Mouse (Mus musculus) kidney, postnatal 14 days (tissue): Measurements from ENCODE around the gene Zdhhc13.

Experiments
- DNase-seq: peaks from one replicate; pipeline ENCODE4 v3.0.0; 2022; ENCODE audit warnings: mixed read lengths

The Zdhhc13 gene

GRCm38 (mm10) chr7:48845213-48845973 lies 56.6 kb downstream of the Zdhhc13 start:
- DNase-seq = no peak

GRCm38 (mm10) chr7:48846755-48847154 lies 58.0 kb downstream of the Zdhhc13 start:
- no peak for DNase-seq

DNA sequence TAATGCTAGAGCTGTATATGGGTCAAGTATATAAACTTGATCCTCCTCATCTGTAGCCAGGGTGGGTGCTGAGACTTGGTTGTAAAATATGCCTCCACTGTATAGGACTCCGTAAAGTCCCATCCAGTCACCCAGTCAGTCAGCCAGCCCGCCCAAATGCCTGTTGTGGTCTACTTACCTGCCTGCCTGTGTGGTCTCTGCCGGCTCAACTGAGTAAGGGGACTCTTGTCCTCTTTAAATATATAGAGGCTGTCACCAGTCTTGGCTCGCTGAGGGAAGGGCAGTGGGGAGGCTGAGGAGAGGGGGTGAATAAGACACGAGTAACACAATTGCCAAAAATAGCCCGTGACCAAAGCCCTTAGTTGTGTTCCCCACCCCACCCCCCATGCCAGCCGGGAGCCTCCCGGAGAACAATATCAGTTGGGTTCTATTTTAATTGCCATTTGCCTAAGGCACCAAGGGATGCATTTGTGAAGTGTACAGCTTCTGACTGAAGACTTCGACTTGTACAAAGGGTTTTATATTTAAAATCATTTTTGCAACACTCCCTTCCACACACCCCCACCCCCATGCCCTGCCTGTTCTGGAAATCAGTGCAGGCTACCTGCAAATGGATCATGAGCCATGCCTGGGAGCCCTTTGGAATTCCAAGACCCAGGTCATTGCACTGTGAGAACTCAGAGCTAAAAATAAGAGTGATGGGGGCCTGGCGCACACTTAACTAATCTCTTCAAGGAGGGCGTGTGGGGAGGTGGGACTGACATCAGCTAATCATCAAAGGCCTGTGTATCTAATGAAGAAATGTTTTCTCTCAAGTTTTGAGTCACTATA lies 59.2 kb downstream of the Zdhhc13 start, which contains the start of gene Csrp3:
Gene Csrp3 (minus strand): TSS at position 214 of the 831 bp plus-strand sequence.
- DNase-seq = no peak

- DNase-seq = no peak
Measured at GRCm38 (mm10) chr7:48851529-48852104, 62.8 kb downstream of the Zdhhc13 start.

- DNase-seq = no peak
Measured at GRCm38 (mm10) chr7:48853496-48853895, 64.7 kb downstream of the Zdhhc13 start.

DNA sequence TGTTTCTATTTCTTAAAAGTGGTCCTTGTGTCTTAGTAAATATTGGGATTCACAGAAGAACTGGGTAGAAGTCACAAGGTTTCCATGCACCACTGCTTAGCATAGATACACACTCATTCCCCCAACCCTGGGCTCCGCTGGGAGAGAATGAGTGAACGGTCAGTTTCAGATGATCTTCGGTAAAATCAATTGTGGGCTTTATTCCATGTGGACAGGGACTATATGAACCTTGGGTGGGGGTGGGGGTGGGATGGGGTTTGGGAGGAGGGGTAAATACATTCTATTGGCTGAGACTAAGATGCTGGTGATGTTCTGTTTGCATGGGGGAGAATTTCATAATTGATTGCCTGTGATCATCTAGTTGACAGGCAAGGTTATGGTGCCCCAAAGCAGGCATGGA lies 66.7 kb downstream of the Zdhhc13 start:
- DNase-seq = no peak

DNA sequence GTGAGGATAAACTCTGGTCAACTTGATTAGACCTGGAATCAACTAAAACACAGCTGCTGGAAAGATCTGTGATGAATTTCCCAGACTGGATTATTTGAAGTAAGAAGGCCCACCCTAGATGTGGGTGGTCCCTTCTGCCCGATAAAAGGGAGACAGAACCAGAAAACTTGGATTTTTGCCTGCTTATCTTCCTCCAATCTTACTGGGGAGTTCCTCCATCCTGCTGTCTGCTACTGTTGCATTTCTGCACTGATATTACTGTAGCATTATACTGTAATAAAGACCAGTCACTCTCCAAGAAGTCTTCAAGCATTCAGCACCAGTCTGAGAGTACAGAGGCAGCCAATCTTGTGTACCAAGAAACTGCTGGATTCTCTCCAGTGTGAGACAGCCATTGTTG lies 69.5 kb downstream of the Zdhhc13 start:
- DNase-seq = no peak

- DNase-seq = no peak
Measured at GRCm38 (mm10) chr7:48859362-48859761, 70.6 kb downstream of the Zdhhc13 start.

DNA sequence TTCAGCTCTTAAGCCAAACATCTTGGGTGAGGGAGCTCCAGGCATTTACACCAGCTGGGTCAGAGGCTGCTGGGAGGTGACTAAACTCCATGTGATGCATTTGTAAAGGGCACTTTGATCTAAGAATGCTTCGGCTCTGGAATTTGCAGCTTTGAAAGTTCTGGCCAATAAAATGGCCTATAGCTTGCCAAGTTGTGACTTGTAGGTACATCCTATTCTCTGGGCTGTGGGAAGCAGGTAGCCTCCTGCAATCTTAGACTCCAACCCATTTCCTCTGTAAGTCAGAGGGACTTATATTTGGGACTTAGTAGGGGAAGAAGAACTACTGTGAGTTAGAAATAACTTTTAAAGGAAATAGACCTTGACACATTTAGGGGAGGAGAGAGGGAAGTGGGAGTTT lies 72.1 kb downstream of the Zdhhc13 start:
- DNase-seq = no peak

DNA sequence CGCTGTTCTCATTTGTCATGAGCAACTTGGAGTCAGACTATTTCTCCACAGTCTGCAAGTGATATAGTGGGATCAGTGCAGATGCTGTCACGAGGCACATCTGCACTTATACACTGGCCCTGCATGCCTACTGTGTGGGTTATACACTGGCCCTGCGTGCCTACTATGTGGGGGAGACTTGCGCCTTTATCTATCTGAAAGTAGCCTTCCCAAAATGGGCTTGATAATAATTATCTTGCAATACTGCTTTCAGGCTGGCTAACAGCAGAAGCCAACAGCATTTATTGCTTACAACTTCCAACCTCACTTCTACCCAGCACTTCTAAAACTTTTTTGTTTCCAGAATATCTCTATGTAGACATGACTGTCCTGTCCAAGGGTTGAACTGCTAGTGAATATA lies 73.0 kb downstream of the Zdhhc13 start:
- no peak for DNase-seq

GRCm38 (mm10) chr7:48864199-48864598 lies 75.4 kb downstream of the Zdhhc13 start:
- DNase-seq = no peak

- DNase-seq = no peak
Measured at GRCm38 (mm10) chr7:48864671-48865458, 76.1 kb downstream of the Zdhhc13 start.

DNA sequence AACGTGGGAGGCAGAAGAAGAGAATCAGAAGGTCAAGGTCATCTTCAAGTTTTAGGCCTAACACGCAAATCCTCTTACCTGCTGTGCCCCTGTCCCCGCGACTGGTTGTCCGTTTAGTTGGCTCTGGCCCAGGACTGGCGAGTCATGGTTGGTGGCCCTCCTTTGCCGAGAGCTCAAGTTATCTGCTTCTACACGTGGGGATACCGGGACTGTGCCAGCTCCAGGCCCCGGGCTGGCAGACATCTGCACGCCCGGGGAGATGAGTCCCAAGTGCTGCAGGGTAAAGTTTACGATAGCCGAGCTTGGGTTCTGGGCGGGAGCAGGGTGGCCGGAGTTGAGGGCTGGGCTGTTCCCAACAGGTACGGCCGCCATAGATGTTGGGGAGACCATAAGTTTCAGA lies 78.8 kb downstream of the Zdhhc13 start:
- no peak for DNase-seq

- DNase-seq = no peak
Measured at GRCm38 (mm10) chr7:48870144-48870543, 81.3 kb downstream of the Zdhhc13 start.

- DNase-seq = no peak
Measured at GRCm38 (mm10) chr7:48870579-48871180, 81.9 kb downstream of the Zdhhc13 start.

DNA sequence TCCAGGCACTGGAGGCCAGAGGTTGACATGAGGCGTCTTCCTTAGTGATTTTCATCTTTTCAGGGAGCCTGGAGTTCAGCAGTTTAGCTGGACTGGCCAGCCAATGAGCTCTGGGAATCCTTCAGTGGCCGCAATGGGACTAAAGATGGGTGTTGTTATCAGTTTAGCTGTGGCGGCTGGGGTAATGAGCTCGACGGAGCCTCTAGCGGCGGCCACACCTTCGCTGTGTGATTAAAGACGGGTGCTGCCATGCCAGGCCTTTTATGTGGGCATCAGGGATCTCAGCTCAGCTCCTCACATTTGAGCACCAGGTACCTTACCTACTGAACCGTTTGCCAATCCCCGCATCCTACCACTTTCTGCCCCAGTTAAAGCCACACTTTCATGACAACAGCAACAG lies 82.5 kb downstream of the Zdhhc13 start:
- no peak for DNase-seq

- no peak for DNase-seq
Measured at GRCm38 (mm10) chr7:48875096-48875495, 86.3 kb downstream of the Zdhhc13 start.

GRCm38 (mm10) chr7:48876526-48876925 lies 87.7 kb downstream of the Zdhhc13 start:
- peak; percentile 62 for DNase-seq
